Mouse (Mus musculus) G1E (cell line): ENCODE data around the gene Galk1. TPM values are rescaled to one million over a fixed set of nuclear protein-coding genes. Genes with fewer than 3 reads are reported as not detected.
"Not testable (repeated sequence)": the region's sequence is repeated elsewhere in the genome, so short reads cannot be mapped to it uniquely, and the experiment has no call there.

Source experiments
- ATAC-seq: 2 replicates; pipeline ENCODE4 v1.8.0; 2016; ENCODE audit warnings: mild to moderate bottlenecking; ENCODE audit not compliant: insufficient number of reproducible peaks, poor library complexity, low FRiP score, severe bottlenecking; ENCODE audit errors: extremely low read depth
- DNase-seq: peaks from one replicate; pipeline ENCODE4 v3.0.0; 2012; ENCODE audit warnings: low spot score
- H3K27me3 ChIP-seq: 2 replicates; pipeline ENCODE4 v1.6.1; 2012; ENCODE audit warnings: mild to moderate bottlenecking, low read length, inconsistent platforms; ENCODE audit not compliant: insufficient read depth
- H3K36me3 ChIP-seq: replicated peaks from 2 replicates; pipeline ENCODE3; 2012; ENCODE audit warnings: mild to moderate bottlenecking, inconsistent platforms
- H3K4me1 ChIP-seq: 2 replicates; pipeline ENCODE4 v1.6.1; 2012; ENCODE audit warnings: low read depth, low read length, inconsistent platforms, mixed read lengths; ENCODE audit not compliant: insufficient read depth
- H3K4me3 ChIP-seq: 2 replicates; pipeline ENCODE4 v1.5.1; 2012; ENCODE audit warnings: low read depth, mild to moderate bottlenecking, inconsistent platforms, low read length, moderate library complexity, mixed read lengths
- H3K9me3 ChIP-seq: replicated peaks from 2 replicates; pipeline ENCODE4 v1.6.1; 2012; ENCODE audit warnings: inconsistent platforms
- CTCF ChIP-seq: IDR thresholded peaks from 2 replicates; pipeline ENCODE4 v1.5.1; 2012; ENCODE audit warnings: low read depth, low read length, inconsistent platforms, mixed read lengths
- GATA1 ChIP-seq: IDR thresholded peaks from 2 replicates; pipeline ENCODE4 v1.6.1; 2012; ENCODE audit warnings: borderline replicate concordance, low read length, inconsistent platforms, mixed read lengths
- GATA2 ChIP-seq: IDR thresholded peaks from 2 replicates; pipeline ENCODE4 v1.6.1; 2012; ENCODE audit warnings: low read depth, low read length, inconsistent platforms, borderline replicate concordance
- POLR2AphosphoS5 ChIP-seq: IDR thresholded peaks from 2 replicates; pipeline ENCODE4 v1.6.1; 2012; ENCODE audit warnings: low read depth, low read length, inconsistent platforms; ENCODE audit not compliant: insufficient replicate concordance
- TAL1 ChIP-seq: conservative IDR thresholded peaks from 2 replicates; pipeline ENCODE4 v1.6.1; 2012; ENCODE audit warnings: low read depth, low read length, inconsistent platforms, mixed read lengths
- polyA plus RNA-seq: library from polyadenylated mRNA; stranded (reverse); fragments of >175 nt; gene quantifications from 2 replicates; pipeline ENCODE4 v1.2.3, GENCODE M21; 2012
- total RNA-seq, 2 experiments: library from RNA; stranded (forward) in 1 of 2; stranded (reverse) in 1 of 2; fragments of 200-1000 nt in 1 of 2; fragments of >200 nt in 1 of 2; fragmentation: Nextera tagmentation in 1 of 2; gene quantifications; 2 replicates each; pipeline ENCODE4 v1.2.3; 2014 to 2017

The Galk1 gene
- total and polyA plus RNA-seq, 3 experiments = 22.0 to 148 (median 54.5) TPM

DNA sequence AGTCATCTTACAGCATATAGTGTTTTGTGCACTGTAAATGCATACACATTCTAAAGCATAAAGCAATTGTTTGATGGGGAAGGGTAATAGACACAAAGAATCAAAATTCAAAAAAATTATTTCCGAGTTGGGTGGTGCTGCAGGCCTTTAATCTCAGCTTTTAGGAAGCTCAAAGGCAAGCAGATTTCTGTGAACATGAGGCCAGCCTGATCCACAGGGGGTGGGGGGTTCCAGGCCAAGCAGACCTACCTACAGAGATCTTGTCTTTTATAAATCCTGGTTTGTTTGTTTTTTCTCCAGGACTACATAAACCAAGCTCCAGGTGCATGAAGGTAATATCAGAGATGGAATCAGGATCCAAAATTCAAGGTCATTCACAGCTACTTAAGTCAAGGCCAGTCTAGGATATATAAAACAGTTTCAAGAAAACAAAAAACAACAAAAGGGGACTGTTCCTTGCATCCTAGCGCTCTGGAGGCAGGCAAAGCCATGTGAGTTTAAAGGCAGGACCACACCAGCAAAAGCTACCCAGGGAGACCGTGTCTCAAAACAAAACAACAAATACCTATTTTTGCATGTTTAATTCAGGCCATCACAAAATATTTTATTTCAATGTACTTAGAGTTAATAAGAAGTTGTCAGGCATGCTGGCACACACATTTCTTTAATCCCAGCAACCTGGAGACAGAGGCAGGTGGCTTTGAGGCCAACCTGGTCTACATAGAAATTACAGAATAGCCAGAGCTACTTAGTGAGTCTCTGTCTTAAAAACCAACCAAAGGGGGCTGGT is 12.7 kb upstream of the Galk1 start:
- ATAC-seq (no peak), DNase-seq (no peak)
- H3K4me1 ChIP-seq = peaks cover 27% of the 10 kb centered on the region
- H3K27me3 ChIP-seq = no peaks in the 10 kb centered on the region
- no peaks in the 10 kb centered on the region for H3K9me3 ChIP-seq
- peaks cover 23% of the 10 kb centered on the region for H3K36me3 ChIP-seq
- H3K4me3 ChIP-seq = no peak overlapping the region
- TF ChIP-seq TAL1 = no peak
- TF ChIP-seq CTCF = no peak
- TF ChIP-seq GATA1 = no peak
- no peak for TF ChIP-seq GATA2
- TF ChIP-seq POLR2AphosphoS5 = no peak

DNA sequence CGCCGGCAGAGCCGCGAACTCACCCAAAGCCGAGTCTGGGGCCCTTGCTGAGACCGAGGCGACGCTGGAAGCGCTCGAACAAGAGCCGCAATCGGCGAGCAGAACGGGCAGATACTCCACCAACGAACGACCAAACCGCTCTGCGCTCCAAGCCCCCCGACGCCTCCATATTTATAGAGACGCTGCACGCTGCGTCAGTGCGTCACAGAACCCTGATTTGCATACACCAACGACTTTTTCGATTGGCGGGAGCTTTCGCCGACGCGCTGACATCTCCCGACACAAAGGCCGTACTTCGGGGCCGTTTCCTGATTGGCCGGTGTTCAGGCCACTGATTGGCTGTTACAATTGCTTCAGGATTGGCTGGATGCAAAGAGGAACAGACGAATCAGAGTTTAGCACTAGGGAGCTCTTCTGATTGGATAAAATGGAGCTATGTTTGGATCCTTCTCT is 11.9 kb upstream of the Galk1 start:
- peak; percentile 100 for TF ChIP-seq POLR2AphosphoS5
- TF ChIP-seq CTCF = no peak
- ATAC-seq (peak; percentile 96), DNase-seq (peak; percentile 93)
- Histone ChIP-seq H3K27me3 (no peaks in the 10 kb centered on the region), H3K9me3 (no peaks in the 10 kb centered on the region), H3K36me3 (peaks cover 27% of the 10 kb centered on the region), H3K4me1 (peaks cover 25% of the 10 kb centered on the region), H3K4me3 (peak overlapping the region; percentile 91)

DNA sequence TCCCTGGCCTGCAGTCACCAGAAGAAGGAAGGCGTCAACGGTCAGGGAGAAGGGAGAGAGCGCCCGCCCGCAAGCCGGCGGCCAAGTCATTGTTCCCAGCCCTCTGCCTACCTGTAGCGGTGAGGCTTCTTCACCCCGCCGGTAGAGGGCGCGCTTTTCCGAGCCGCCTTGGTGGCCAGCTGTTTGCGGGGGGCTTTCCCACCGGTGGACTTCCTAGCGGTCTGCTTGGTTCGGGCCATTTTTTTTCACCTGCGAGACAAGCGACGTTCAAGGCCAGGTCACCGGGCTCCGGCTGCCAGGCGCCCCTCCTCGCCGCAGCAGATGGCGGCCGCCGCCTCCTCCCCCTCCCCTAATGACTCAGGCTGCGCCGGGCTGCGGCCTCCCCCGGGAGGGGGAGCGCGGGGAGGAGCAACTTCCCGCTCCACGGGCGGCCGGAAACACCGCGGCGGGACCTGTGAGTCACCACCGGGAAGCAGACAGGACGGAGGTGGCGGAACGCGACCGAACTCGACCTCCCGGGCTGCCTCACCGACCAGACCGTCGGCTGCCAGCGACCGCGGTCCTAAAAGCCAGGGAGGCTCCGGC is 11.3 kb upstream of the Galk1 start:
- H3K27me3 ChIP-seq = no peaks in the 10 kb centered on the region
- TF ChIP-seq POLR2AphosphoS5 (no peak), GATA2 (no peak), CTCF (peak; percentile 44; the same call in 1 of the 2 replicates), GATA1 (no peak), TAL1 (no peak)
- ATAC-seq = no peak
- peak overlapping the region; percentile 91 for H3K4me3 ChIP-seq
- H3K36me3 ChIP-seq = peaks cover 27% of the 10 kb centered on the region
- DNase-seq = peak; percentile 56
- peaks cover 20% of the 10 kb centered on the region for H3K4me1 ChIP-seq
- H3K9me3 ChIP-seq = no peaks in the 10 kb centered on the region

DNA sequence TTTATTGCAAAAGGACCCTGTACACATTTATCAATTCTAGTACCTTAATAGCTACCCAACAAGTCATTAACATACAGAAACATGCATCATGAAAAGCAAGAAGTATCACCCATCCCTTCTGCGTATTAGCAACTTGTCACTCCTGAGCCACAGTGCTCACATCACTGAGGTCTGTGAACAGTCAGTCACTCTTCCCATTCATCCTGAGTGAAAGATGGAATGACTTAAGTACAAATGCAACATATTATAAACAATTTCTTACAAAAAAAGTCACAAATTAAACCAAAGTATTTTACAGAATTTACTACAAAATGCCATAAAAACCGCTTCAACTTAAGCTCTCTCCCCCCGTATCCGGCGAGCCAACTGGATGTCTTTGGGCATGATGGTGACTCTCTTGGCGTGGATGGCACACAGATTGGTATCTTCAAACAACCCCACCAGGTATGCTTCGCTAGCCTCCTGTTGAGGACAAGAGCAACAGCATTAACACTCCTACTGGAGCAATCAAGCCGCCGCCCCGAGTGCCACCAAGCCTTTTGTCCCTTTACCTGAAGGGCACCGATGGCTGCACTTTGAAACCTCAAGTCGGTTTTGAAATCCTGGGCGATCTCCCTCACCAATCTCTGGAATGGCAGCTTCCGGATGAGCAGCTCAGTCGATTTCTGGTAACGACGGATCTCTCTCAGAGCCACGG is 10.7 kb upstream of the Galk1 start:
- H3K27me3 ChIP-seq, H3K9me3 ChIP-seq, ATAC-seq, DNase-seq: not testable (repeated sequence)
- Histone ChIP-seq H3K4me3 (peak overlapping the region; percentile 91), H3K4me1 (peaks cover 15% of the 10 kb centered on the region), H3K36me3 (peaks cover 27% of the 10 kb centered on the region)

DNA sequence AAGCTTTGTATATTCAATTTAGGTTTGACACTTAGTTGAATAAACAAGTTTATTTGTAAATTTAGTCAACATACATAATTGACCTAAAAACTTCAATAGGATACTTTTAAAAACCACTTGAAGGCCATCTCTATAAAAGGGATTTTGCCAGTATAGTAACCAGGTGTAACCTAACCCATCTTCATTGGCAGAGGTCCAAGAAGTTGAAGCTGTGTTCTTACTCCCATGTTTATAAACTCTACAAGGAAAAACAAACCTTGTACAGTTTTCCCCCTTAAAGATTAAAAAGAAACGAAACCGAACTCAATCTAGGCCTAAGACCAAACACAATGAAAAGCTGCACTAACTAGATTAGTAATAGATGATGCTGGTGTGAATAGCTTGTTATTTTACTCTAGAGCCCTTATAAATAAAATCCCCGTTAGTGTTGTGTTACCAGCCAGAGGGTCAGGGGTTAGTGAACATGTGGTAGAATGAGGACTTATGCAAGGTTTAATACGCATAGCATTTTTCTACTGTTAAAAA is 9.8 kb upstream of the Galk1 start:
- Histone ChIP-seq H3K36me3 (peaks cover 27% of the 10 kb centered on the region), H3K9me3 (no peaks in the 10 kb centered on the region), H3K4me1 (peaks cover 18% of the 10 kb centered on the region), H3K4me3 (peak overlapping the region; percentile 52; the same call in 1 of the 2 replicates), H3K27me3 (peaks cover 4% of the 10 kb centered on the region; the same call in 1 of the 2 replicates)
- TF ChIP-seq GATA2 (no peak), TAL1 (no peak), GATA1 (no peak), CTCF (no peak)
- DNase-seq (no peak), ATAC-seq (no peak)
